Mouse (Mus musculus) testis, adult 2 months (tissue): ENCODE measurements around the gene Esp6.

Experiments
- CTCF ChIP-seq: fragments of 200-500 bp; IDR thresholded peaks from 2 replicates; pipeline ENCODE4 v1.5.1; 2012; ENCODE audit warnings: low read depth, mild to moderate bottlenecking, inconsistent platforms, low read length, moderate library complexity; ENCODE audit not compliant: control insufficient read depth, insufficient read depth, insufficient replicate concordance
- POLR2A ChIP-seq: fragments of 200-500 bp; IDR thresholded peaks from 2 replicates; pipeline ENCODE4 v1.6.1; 2012; ENCODE audit warnings: low read depth, mild to moderate bottlenecking, inconsistent platforms, low read length, moderate library complexity; ENCODE audit not compliant: control insufficient read depth

GRCm38 (mm10) chr17:40598294-40598693 lies 37.0 kb downstream of the Esp6 start, which contains the start of gene Esp4:
- TF ChIP-seq CTCF (no peak), POLR2A (no peak)
